Mouse (Mus musculus): ENCODE data around the gene Tsfm.
"Not testable (repeated sequence)": the region's sequence is repeated elsewhere in the genome, so short reads cannot be mapped to it uniquely, and the experiment has no call there.

The Tsfm gene

GRCm38 (mm10) chr10:127063913-127064870, 33.6 kb upstream of the Tsfm start:
- DNase-seq (ENCODE audit: low read depth, low spot score): peak; percentile 40

GRCm38 (mm10) chr10:127063239-127063872, 32.7 kb upstream of the Tsfm start, which contains the start of gene Cdk4:
Gene Cdk4, plus strand, starts transcription at chr10:127063534.
- peak; percentile 98 for DNase-seq (ENCODE audit: low read depth, low spot score)

GRCm38 (mm10) chr10:127062503-127062902, 31.9 kb upstream of the Tsfm start:
- DNase-seq (ENCODE audit: low read depth, low spot score): no peak

DNA sequence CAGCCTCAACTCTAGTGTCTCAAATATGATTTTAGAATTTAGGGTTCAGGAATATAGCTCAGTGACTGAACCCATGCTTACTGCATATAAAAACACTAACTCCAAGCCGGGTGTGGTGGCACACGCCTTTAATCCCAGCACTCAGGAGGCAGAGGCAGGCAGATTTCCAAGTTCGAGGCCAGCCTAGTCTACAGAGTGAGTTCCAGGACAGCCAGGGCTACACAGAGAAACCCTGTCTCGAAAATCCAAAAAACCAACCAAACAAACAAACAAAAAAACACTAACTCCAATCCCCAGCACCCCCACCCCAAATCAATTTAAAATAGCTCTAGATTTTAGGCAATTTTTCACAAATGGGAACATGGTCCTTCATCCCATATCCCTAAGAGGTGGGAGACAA, 31.5 kb upstream of the Tsfm start:
- DNase-seq (ENCODE audit: low read depth, low spot score): not testable (repeated sequence)

- no peak for DNase-seq (ENCODE audit: low read depth, low spot score)
These were observed 30.9 kb upstream of the Tsfm start for GRCm38 (mm10) chr10:127061513-127061912.

- no peak for DNase-seq (ENCODE audit: low read depth, low spot score)
These were observed 30.4 kb upstream of the Tsfm start for GRCm38 (mm10) chr10:127061085-127061484.

- DNase-seq (ENCODE audit: low read depth, low spot score): peak; percentile 88
These were observed 29.6 kb upstream of the Tsfm start, which contains the start of gene March9 for GRCm38 (mm10) chr10:127059968-127060916. Gene March9, minus strand, starts transcription at chr10:127060184.

- peak; percentile 42 for DNase-seq (ENCODE audit: low read depth, low spot score)
These were observed 28.7 kb upstream of the Tsfm start for GRCm38 (mm10) chr10:127059174-127059967.

- no peak for DNase-seq (ENCODE audit: low read depth, low spot score)
These were observed 28.1 kb upstream of the Tsfm start for GRCm38 (mm10) chr10:127058708-127059107.

DNA sequence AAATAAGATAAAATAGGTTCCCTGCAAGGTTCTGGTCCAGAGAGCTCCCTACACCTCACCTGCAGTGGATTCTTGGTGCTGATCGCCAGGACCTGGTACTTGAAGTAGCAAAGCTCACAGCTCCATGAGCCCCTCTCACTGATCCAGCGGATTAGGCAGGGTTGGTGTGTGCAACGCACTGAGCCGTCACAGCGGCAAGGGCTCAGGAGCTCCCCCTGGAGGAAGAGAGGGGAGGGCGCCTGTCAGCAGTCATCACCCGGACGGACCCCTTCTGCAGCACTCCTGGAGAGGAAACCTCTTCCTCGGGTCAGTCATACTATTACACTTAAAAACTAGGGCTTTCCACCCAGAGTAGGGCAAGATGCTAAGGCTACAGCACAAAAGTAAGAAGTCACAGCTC, 27.5 kb upstream of the Tsfm start:
- peak; percentile 79 for DNase-seq (ENCODE audit: low read depth, low spot score)

DNA sequence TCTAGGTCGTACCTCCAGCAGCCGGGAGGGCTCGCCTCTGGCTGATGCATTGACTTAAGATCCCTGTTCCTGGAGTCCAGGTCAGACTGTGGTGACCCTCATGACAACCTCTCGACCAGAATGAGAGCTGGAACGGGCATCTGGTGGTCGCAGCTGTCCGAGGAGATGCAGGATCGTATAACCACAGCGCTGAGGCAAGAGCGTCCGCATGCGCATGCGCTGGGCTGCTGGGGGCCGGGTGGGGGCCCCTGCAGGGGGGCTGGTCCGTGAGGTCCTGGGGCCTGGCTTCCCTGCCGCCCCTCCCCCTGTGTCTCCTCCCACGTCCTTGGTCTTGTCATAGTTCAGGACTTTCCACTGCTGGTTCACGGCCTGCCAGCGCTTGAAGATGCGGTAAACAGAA, 25.9 kb upstream of the Tsfm start:
- DNase-seq (ENCODE audit: low read depth, low spot score): no peak

DNA sequence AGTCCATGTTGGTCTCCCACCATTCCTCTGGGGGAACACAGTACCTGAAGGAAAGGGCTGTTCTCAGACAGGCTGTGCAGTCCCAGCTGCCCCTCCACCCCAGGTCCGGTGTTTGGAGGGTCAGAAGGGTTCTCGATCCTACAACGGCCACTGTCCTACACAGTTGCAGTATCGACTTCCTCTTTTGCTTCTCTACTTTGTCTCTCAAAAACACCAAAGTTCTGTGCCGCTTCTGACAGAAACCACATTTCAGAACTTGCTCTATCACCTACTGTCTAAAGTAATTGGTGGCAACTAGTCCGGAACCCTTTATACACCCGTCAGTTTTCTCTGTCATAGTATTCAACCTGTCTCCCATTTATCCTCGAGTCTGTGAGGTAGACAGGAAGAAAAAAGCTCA, 24.8 kb upstream of the Tsfm start:
- no peak for DNase-seq (ENCODE audit: low read depth, low spot score)

GRCm38 (mm10) chr10:127054646-127055045, 24.0 kb upstream of the Tsfm start:
- DNase-seq (ENCODE audit: low read depth, low spot score): no peak

GRCm38 (mm10) chr10:127050119-127050474, 19.5 kb upstream of the Tsfm start:
- DNase-seq (ENCODE audit: low read depth, low spot score): no peak

- peak; percentile 45 for DNase-seq (ENCODE audit: low read depth, low spot score)
These were observed 18.9 kb upstream of the Tsfm start for GRCm38 (mm10) chr10:127049395-127050118.

DNA sequence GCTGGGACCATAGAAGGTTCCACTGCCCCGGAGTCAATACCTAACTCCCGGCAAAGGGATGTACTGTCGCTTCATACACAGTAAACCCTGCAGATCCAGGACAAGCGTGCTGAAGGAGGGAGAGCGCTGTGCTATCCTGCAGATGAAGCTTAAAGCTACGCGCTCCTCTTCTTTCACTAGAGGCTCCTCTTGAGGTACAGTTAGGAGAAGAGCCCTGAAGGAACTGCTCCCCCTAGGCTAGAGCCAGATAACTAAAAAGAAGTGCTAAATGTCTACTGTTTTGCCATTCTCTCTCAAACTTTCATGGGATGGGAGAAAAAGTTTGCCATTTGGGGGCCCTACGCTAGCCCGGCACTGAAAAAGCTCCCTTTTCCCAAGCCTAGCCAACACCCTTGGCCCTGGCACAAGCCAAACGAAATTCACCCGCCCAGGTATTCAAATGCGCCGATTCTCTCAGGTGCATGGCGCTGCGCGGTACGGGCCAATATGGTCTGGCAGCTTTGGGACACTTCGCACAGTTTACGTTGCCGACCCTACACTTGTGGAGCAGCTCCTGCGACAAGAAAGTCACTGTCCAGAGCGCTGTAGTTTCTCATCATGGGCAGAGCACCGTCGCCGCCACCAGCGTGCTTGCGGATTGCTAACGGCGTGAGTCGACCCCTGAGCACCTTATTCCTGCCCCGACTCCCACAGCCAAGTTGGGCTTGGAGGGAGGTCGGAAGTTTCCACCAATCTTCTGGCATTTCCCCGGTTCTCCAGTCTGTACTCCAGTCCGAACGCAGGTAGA, 18.2 kb upstream of the Tsfm start:
- no peak for DNase-seq (ENCODE audit: low read depth, low spot score)

GRCm38 (mm10) chr10:127047954-127048353, 17.3 kb upstream of the Tsfm start, which contains the start of gene Cyp27b1:
Gene Cyp27b1, plus strand, starts transcription at chr10:127048250.
- DNase-seq (ENCODE audit: low read depth, low spot score): no peak

DNA sequence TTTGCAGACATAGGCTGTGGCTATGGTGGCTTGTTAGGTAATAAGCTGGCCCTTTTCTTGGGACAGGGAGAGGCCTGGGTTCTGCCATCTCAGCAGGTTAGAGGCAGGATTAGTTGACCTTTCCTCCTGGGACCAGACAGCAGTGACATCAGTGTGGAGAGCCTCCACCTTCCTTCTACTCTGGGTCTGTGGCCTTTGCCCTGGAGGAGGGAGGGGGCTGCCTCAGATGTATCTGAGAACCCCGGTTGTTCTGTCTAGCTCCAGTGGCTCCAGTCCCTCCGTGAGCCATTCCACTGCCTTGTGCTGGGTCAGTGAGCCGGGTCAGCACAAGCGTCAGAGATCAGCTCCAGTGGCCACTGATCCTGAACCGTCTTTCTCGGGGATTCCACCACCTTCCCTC, 12.5 kb upstream of the Tsfm start:
- no peak for DNase-seq (ENCODE audit: low read depth, low spot score)

GRCm38 (mm10) chr10:127042468-127043115, 12.0 kb upstream of the Tsfm start:
- DNase-seq (ENCODE audit: low read depth, low spot score): no peak
